Mouse (Mus musculus): ENCODE results near the gene Steap3. TPM values are rescaled to one million over a fixed set of nuclear protein-coding genes. Genes with fewer than 3 reads are reported as not detected.

Steap3 gene
- total RNA-seq, 2 experiments from 2014 or later = 25.5 to 26.5 TPM

GRCm38 (mm10) chr1:120251193-120251592, 21.3 kb downstream of the Steap3 start:
- peak; percentile 17 to 45 for DNase-seq

- no peak for DNase-seq
Measured at GRCm38 (mm10) chr1:120250586-120250985, 21.9 kb downstream of the Steap3 start.

- DNase-seq = no peak
Measured at GRCm38 (mm10) chr1:120249842-120250241, 22.7 kb downstream of the Steap3 start.

DNA sequence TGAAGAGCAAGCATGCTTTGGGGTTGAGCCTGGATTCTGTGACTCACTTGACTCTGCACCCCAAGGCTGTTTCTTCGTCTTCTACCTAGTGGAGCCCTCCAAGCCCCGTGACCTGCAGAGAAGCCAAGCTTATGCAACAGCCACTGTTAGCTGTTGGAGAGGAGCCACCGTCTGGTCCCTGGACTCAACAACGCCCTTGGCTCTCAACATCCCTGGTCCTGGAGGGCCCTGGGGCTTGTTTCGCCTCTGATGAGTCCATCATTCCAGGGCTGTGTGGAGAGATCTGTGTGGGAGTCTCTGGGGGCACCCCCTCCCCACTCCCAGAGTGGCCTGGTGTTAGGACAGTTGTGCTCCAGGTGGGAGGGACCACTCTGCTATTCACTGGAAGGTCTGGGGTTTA, 24.3 kb downstream of the Steap3 start:
- DNase-seq = peak; percentile 92 to 94

- peak in 1 of 2 experiments; percentile 18 for DNase-seq
Measured at GRCm38 (mm10) chr1:120247351-120247750, 25.2 kb downstream of the Steap3 start.

- DNase-seq = no peak
Measured at GRCm38 (mm10) chr1:120246946-120247345, 25.6 kb downstream of the Steap3 start.

DNA sequence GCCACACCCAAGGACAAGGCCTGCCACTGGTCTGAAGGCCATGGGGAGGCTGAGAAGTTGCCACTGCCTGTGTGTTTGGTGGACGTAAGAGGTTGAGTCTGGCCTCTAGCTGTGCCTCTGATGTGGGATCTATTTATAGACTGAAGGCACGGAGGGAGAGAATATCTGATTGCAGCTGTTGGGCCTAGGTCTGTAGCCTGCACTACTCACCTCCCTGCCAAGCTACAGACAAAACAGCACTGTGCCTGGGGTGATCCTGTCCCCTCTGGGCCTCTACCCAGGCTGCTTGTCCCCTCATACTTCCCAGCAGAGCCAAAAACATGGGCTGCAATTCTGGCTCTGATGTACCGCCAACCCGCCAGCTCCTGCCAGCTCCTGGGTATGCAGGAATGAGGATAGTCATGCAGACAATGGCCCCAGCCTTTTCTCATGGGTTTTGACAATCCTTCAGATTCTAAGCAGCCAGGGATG, 26.8 kb downstream of the Steap3 start:
- DNase-seq = peak; percentile 66 to 78

DNA sequence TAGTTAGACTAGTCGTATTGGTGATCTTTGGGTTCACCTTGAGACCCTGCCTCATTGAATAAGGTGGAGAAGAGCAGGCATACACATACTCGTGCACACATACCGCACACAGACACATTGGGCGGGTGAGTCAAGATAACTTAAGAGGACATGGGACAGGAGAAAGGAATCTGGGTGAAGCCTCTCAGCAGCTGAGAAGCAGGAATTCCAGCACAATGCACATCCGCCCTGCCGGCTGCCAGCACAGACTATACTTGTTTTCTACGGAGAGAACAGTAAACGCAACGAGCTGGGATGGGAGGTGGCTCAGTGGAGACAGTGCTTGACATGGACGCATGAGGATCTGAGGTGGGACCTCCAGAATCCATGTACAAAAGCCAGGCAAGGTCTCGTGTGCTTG, 27.9 kb downstream of the Steap3 start:
- DNase-seq = no peak

GRCm38 (mm10) chr1:120243987-120244386, 28.5 kb downstream of the Steap3 start:
- DNase-seq = no peak

DNA sequence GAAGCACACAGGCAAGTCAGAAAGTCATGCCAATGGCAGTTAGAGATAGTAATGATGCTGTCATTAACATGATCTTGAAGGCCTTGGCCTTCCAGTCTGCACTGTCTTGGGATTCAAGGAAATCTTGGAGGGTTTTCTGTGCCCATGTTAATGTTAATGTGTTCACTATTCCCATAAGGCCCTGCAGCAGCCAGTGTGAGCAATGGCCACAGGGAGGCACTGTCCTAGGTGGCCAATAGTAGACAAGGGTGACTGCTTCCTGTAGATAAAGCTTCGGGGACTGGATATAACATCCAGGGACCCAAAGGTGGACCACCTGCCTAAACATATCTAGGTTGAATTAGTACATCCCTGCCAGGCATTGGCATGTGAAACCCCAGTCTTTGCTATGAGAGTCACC, 35.4 kb downstream of the Steap3 start:
- no peak for DNase-seq

DNA sequence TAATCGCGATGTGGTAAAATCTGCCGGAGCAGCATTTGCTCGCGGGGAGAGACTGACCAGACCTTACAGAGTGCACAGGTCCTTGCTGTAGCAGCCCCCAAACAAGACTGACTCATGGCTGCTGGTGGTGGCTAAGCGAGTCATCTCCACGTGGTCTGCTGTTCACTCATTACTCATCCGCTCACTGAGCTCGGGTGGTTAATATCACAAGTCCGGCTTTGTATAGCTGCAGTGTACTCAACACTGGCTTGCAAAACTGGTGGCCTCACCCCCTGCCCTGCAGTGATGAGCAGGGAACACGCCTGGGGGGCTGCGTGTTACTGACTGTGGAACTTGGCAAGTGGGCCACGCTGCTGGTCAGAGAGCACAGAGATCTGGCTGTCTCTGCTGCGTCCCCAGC, 36.1 kb downstream of the Steap3 start:
- no peak for DNase-seq

DNA sequence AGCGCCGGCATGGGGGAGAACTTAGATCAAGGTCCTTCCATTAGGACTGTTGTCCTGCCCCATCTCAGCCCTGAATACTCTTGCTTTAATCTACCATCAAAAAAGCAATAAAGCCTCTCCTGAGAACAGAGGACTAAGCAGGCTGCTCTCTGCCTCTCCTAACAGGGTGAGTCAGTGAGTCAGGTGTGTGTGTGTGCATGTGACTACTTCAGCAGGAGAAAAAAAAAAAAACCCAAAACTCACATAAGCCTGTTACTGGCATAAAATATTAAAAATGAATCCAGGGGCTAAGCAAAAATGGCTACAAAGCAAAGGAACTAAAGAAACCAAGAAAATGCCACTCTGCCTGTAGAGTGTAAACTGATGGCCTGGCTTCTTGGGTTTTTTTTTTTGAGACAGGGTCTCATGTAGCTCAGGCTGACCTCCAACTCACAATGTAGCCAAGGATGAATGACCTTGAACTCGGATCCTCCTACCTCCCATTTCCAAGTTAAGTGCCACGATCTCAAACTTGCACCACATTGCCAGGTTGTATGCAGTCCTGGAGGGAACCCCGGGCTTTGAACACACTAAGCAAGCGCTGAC, 36.8 kb downstream of the Steap3 start:
- no peak for DNase-seq

DNA sequence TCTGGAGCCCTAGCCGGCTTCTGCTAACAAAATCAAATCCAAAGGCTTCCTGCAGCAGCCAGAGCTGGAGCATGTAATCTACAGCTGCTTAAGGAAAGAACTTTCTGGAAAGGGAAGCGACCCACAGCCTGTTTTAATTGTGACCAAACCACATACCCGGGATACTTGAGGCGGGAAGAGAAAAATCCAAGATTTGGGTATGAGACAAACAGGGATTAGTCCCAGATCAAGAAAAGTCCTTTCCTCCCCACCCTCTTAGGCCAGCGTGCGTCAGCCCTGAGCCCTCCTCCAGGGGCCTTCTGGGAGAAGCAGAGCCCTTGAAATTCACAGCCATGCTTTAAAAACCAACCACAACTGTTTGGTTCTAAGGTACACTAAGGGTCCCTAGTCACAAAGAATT, 40.3 kb downstream of the Steap3 start:
- DNase-seq = no peak

DNA sequence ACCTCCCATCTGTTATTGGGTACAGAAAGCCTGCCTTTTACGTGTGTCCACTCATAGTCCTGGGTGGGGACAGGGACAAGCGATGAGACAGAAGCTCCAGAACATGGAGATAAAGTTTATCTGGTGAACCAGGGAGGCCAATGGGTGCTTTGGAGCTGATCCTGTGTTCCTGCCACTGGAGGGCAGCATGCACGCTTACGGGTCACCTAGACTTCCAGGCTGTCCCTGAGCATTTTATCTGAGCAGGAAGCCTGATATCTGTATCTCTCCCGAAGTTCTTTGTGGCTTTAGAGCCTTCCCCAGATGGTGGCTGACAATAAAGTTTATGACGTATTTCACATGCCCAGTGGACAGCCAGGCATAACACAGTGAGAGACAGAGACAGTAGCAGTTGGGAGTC, 41.2 kb downstream of the Steap3 start:
- DNase-seq = peak; percentile 43 to 65

GRCm38 (mm10) chr1:120229723-120230471, 42.6 kb downstream of the Steap3 start:
- peak; percentile 47 to 61 for DNase-seq

DNA sequence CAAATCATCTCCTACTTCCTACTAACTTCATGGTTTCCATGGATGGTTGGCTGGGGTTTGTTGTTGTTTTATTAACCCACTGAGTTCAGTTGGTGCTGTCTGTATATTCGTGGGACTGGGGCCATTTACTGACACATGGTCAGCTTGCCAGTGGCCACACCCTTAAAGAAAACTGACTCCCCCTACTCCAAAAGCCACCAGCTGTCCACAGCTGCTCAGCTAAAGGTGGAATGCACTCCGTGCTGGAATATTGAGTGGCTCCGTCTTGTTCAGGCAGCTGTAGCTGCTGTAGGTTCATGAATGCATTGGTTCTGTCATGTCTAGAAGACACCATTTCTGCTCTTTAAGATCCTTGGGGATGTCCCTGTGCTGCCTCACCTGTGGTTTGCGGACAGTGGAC, 48.9 kb downstream of the Steap3 start:
- no peak for DNase-seq

- DNase-seq = peak in 1 of 2 experiments; percentile 30
Measured at GRCm38 (mm10) chr1:120221285-120221684, 51.2 kb downstream of the Steap3 start.

DNA sequence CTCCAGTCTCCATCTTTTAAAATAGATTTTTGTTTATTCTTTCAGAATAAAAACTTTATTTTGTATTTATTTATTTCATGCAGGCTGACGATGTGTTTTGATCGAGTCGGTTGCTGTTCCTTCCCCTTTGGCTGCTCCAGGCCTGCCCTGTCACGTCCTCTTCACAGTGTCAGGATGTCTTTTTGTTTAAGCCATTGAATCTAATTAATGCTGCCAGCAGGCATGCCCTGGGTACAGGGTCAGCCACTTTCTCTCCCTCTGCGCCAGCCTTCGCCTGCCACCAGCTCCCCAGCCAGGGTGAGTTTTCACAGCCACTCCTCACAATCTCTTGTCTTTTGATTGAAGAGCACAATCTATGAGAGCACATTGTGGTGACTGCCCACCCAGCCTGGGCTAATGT, 51.7 kb downstream of the Steap3 start:
- DNase-seq = no peak

DNA sequence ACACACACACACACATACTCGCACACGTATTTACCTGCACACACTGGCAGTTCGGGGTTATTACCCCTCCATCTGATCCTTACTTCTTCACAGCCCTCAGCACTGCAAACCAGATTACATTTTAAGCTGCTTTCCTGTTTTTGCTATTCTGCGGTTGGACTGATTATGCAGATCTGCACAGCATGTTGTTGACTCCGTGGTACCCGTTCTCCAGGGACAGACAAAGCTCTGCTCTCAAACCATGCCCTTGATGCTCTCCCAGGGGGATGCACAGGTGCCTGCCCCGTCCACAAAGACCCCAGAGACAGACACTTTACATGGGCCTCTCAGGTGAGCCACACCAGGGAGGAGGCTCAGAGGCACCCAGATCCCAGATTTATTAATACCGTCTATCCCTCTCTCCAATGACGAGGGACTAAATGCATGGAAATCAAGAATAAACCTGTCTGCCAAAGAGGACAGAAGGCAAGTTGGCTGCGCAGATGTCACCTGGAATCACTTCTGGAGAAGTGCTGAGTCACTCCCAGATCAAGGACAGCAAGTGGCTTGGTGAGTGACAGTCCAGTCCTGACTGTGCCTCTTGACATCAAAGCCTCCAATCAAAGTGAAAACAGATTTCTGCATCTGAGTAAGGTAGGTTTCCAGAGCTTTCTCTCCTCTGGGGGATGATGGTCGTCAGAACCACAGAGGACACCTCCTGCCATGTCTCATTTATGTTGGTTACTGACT, 63.8 kb downstream of the Steap3 start:
- DNase-seq = no peak

GRCm38 (mm10) chr1:120207568-120207967, 64.9 kb downstream of the Steap3 start:
- DNase-seq = no peak

DNA sequence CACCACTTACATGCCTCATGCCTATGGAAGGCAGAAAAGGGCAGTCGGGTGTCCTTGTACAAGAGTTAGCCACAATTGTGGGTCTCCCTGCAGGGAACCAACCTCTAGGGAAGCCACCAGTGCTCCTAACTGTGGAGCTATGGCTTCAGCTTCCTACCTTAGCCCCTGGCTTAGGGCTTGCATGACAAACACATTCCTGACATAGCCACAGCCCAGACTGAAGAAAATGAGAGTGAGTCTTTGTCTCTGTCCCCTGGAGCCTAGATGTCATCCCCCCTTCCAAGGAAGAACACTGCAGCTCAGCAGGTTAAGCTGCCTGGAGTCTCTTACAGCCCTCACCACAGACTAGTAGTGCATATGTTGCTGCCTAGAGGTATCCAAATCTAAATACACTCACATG, 67.7 kb downstream of the Steap3 start:
- DNase-seq = no peak

DNA sequence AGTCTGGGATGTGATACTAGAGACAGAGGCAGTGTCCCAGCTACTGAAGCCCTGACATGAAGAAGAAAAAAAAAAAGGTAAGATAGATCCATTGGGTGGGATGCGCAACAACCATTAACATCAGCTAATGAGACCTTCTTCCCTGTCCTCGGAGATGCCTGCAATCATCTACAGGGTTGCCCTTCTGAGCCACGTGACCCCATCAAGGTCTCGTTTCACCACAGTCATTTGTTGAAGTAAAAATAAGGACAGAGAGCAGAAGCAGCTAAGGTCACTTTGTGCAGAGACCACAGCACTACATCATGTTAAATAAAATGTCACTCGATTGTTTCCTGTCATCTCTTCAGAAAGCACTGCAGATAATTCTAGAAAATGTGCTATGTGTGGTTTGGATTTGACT, 68.7 kb downstream of the Steap3 start:
- no peak for DNase-seq

DNA sequence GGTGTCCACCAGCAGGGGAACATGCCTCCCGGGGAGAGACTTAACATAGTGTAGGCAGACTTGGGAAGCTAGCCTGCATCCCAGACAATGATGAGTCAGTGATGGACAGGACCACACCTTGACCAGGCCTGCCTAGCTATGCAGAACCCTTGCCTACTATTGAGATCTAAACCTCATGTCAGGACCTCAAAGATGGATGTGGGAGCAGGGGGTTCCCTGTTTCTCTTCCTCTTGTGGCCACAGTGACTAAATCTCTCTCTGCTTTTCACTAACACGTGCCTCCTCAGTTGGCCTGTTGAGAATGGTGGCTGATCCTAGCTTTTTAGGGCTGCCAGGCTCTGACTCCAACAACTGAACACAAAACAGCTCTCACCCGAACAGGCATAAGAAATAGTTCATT, 70.0 kb downstream of the Steap3 start:
- no peak for DNase-seq

Data from heart, adult 18-20 months (tissue).